In the genomic region with DNA sequence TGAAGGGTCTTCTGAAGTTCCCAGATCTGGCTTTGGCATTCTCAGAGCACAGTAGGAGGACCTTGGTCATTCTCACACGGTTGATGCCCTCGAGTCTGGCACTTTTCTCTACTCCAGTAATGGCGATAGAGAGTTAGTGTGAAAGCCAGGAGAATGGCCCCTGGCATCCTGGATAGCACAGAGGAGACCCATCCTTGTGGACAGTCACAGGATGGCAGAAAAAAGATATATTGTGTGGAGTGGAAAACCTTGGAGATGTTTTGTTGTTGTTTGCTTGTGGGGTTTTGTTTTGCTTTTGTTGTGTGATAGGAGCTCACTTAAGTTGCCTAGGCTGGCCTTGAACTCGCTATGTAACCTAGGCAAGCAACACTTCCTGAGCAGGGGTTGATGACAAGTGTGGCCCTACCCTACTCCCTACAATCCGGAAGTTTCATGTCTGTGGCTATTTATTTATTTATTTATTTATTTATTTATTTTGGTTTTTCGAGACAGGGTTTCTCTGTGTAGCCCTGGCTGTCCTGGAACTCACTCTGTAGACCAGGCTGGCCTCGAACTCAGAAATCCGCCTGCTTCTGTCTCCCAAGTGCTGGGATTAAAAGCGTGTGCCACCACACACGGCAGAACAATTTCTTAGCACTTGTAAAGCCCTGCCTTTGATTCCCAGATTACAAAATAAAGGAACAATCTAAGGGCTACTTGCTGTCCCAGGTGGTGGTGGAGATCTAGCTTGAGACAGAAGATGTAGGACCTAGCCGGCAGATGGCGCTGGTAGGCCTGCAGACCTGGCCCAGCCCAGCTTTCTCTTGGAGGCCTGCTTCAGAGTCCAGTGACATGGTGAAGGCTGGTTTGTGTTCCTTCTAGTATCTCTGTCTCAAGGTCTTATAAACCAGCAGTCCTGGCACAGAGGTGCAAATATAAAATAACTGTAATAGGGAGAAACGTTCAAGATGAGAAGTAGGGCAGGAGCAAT, we compare ENCODE assay signal across 8 mouse cellular contexts. TPM values are rescaled to one million over a fixed set of nuclear protein-coding genes. Genes with fewer than 3 reads are reported as not detected.
DNase-seq lines count a peak whose midpoint lies in the region; ATAC-seq lines count a peak whose summit lies in the region.

No protein-coding gene starts in this region.

- 40% methylated on average over 13 of the region's 13 CpGs for WGBS in intestine, embryonic 15.5 days

- no peaks in the 10 kb centered on the region for H3K4me1 ChIP-seq in intestine, embryonic 15.5 days (replicated peaks)

- H3K4me3 ChIP-seq in intestine, embryonic 15.5 days (replicated peaks) = no peak overlapping the region

- H3K36me3 ChIP-seq in intestine, embryonic 15.5 days = no peaks in the 10 kb centered on the region

- no peaks in the 10 kb centered on the region for H3K9me3 ChIP-seq in intestine, embryonic 15.5 days

- no peaks in the 10 kb centered on the region for H3K27me3 ChIP-seq in intestine, embryonic 15.5 days (replicated peaks)

- H3K9ac ChIP-seq in intestine, embryonic 15.5 days = no peak overlapping the region

- H3K27ac ChIP-seq in intestine, embryonic 15.5 days = no peak overlapping the region

- no peak overlapping the region for H3K4me2 ChIP-seq in intestine, embryonic 15.5 days (replicated peaks)

- ATAC-seq in intestine, embryonic 15.5 days = peak; percentile 84
- ATAC-seq in monocyte, adult 5-6 weeks (replicated peaks; ENCODE audit: insufficient number of reproducible peaks, low FRiP score, low TSS enrichment, poor library complexity, severe bottlenecking) = peak; percentile 92

- DNase-seq in urinary bladder, adult 18-20 months (ENCODE audit: low spot score in 2 of 2) = peak; percentile 53 to 56
- no peak for DNase-seq in urinary bladder, postnatal 10 days (ENCODE audit: low spot score)
- peak; percentile 58 to 80 for DNase-seq in cerebellum, postnatal 4 days (ENCODE audit: low spot score in 2 of 2)
- peak; percentile 57 for DNase-seq in gastrocnemius, postnatal 25 days
- peak; percentile 88 for DNase-seq in liver
- DNase-seq in spleen, postnatal 4 days (ENCODE audit: low spot score in 2 of 2) = peak; percentile 81 to 93

RNA-seq across cellular contexts. Expression of a gene that starts 21.1 kb away (rescaled TPM):
- total RNA-seq in gastrocnemius, postnatal 25 days (2021) = 10 to 100 TPM; 33.5 to 35.7 TPM
- polyA plus RNA-seq in intestine, embryonic 15.5 days (2015; fragmentation: Nextera tagmentation; extraction: Ambion mirVana) = 25.1 and 26.9 TPM in 2 replicates
- 19.8 to 44.1 TPM (median 20.5 TPM) in 3 replicates for total RNA-seq in monocyte, adult 5-6 weeks (2017)

RNA-seq across cellular contexts. Expression of a gene that starts 23.1 kb away (rescaled TPM):
- total RNA-seq in gastrocnemius, postnatal 25 days (2021) = 10 to 100 TPM; 27.4 to 32.8 TPM
- polyA plus RNA-seq in intestine, embryonic 15.5 days (2015; fragmentation: Nextera tagmentation; extraction: Ambion mirVana) = 14.6 and 15.3 TPM in 2 replicates
- total RNA-seq in monocyte, adult 5-6 weeks (2017) = not detected in 3 replicates

Comparison
In these comparisons a context has a peak if more than half of its experiments do, and no peak if none do; other contexts are left out.
1. RNA of a gene that starts 23.1 kb away (total RNA-seq): 27.4 to 32.8 TPM in gastrocnemius, postnatal 25 days; not detected in monocyte, adult 5-6 weeks; every median in the first group is over 10 times any median in the second.